Mouse (Mus musculus) frontal cortex, postnatal 25 days (tissue): ENCODE data around the gene Eps8.

Experiments
- DNase-seq, 2 experiments: peaks; one replicate each; pipeline ENCODE4 v3.0.0; 2022; ENCODE audit warnings: low spot score in 2 of 2

Gene Eps8

GRCm38 (mm10) chr6:137569071-137569470, 85.6 kb downstream of the Eps8 start:
- DNase-seq: no peak

GRCm38 (mm10) chr6:137565890-137566289, 88.8 kb downstream of the Eps8 start:
- no peak for DNase-seq

GRCm38 (mm10) chr6:137565454-137565853, 89.2 kb downstream of the Eps8 start:
- DNase-seq: no peak

GRCm38 (mm10) chr6:137560358-137560859, 94.3 kb downstream of the Eps8 start:
- DNase-seq: no peak

GRCm38 (mm10) chr6:137558840-137559239, 95.8 kb downstream of the Eps8 start:
- DNase-seq: peak in 1 of 2 experiments; percentile 19

GRCm38 (mm10) chr6:137557671-137558070, 97.0 kb downstream of the Eps8 start:
- DNase-seq: no peak

GRCm38 (mm10) chr6:137557159-137557558, 97.5 kb downstream of the Eps8 start:
- no peak for DNase-seq

GRCm38 (mm10) chr6:137556636-137557035, 98.0 kb downstream of the Eps8 start:
- no peak for DNase-seq

GRCm38 (mm10) chr6:137550181-137550580, 104.5 kb downstream of the Eps8 start:
- DNase-seq: no peak

- no peak for DNase-seq
Observed at GRCm38 (mm10) chr6:137548613-137549012, 106.1 kb downstream of the Eps8 start.

GRCm38 (mm10) chr6:137547555-137547954, 107.1 kb downstream of the Eps8 start:
- no peak for DNase-seq

- DNase-seq: no peak
Observed at GRCm38 (mm10) chr6:137546101-137546500, 108.6 kb downstream of the Eps8 start.

GRCm38 (mm10) chr6:137545341-137545740, 109.3 kb downstream of the Eps8 start:
- DNase-seq: no peak

- no peak for DNase-seq
Observed at GRCm38 (mm10) chr6:137542231-137543152, 112.2 kb downstream of the Eps8 start.

- no peak for DNase-seq
Observed at GRCm38 (mm10) chr6:137541216-137542176, 113.2 kb downstream of the Eps8 start.

GRCm38 (mm10) chr6:137540800-137541199, 113.9 kb downstream of the Eps8 start:
- DNase-seq: no peak

GRCm38 (mm10) chr6:137540346-137540745, 114.3 kb downstream of the Eps8 start:
- DNase-seq: no peak

- DNase-seq: no peak
Observed at GRCm38 (mm10) chr6:137539219-137539618, 115.5 kb downstream of the Eps8 start.

GRCm38 (mm10) chr6:137532758-137533157, 121.9 kb downstream of the Eps8 start:
- DNase-seq: no peak

- DNase-seq: no peak
Observed at GRCm38 (mm10) chr6:137525769-137526168, 128.9 kb downstream of the Eps8 start.

GRCm38 (mm10) chr6:137520343-137520704, 134.4 kb downstream of the Eps8 start:
- DNase-seq: no peak
